Mouse (Mus musculus): ENCODE measurements at regions not wholly inside any gene's neighbourhood (a gene's known extent, or its start where the extent isn't known, plus 50 kb on each side); places are given as distances from the start of the nearest gene placed in this dataset.

DNA sequence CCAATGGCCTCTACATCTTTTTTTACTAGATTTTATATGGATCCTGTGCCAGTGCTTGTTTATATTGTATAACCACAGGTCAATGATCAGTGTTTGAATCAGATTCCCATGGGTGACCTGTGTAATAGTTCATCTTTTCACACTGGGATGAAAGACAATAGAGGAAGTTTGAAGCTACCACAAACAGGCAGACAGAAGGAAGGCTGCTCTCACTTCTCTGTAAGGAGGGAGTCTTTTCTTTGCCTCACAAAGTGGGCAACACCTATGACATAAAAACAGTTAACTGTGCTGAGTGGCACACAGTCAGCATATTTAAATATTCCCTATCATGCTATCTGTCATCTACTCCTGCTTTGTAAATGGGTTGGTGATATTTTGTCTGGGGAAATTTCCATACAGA, 450.9 kb upstream of the Adgrl2 start:
- Histone ChIP-seq H3K27me3 (ENCODE audit: insufficient read depth, low read length) (no peaks in the 10 kb centered on the region), H3K4me3 (ENCODE audit: low read depth, low read length) (no peak overlapping the region), H3K9me3 (replicated peaks) (peaks cover 15% of the 10 kb centered on the region), H3K4me1 (ENCODE audit: insufficient read depth, low read depth, low read length) (no peaks in the 10 kb centered on the region), H3K36me3 (replicated peaks) (no peaks in the 10 kb centered on the region)
- no peak for TF ChIP-seq CTCF (IDR thresholded peaks at IDR 0.05; ENCODE audit: low read depth, low read length)
- no peak for TF ChIP-seq POLR2AphosphoS5 (IDR thresholded peaks at IDR 0.05; ENCODE audit: insufficient replicate concordance, low read depth, low read length)
- TF ChIP-seq GATA1 (IDR thresholded peaks at IDR 0.05; ENCODE audit: borderline replicate concordance, low read length) = no peak
- TF ChIP-seq TAL1 (conservative IDR thresholded peaks at IDR 0.05; ENCODE audit: low read depth, low read length) = no peak
- no peak for TF ChIP-seq GATA2 (IDR thresholded peaks at IDR 0.05; ENCODE audit: borderline replicate concordance, low read depth, low read length)
- DNase-seq (ENCODE audit: low spot score) (no peak), ATAC-seq (ENCODE audit: extremely low read depth, insufficient number of reproducible peaks, low FRiP score, poor library complexity, severe bottlenecking) (no peak)

DNA sequence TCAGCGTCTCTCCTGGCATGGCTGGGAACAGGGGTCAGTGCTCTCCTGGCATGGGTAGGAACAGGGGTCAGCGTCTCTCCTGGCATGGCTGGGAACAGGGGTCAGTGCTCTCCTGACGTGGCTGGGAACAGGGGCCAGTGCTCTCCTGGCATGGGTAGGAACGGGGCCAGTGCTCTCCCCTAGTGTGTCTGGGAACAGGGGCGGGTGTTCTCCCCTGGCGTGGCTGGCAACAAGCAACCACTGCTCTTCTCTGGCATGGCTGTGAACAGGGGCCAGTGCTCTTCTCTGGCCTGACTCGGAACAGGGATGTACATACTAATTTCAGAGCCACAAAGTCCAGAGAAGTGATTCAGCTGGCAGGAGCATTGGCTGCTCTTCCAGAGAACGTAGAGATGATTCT, 447.4 kb upstream of the Adgrl2 start:
- no peaks in the 10 kb centered on the region for H3K36me3 ChIP-seq (replicated peaks)
- no peak; the same call in 1 of the 2 replicates for ATAC-seq (ENCODE audit: extremely low read depth, insufficient number of reproducible peaks, low FRiP score, poor library complexity, severe bottlenecking)
- no peaks in the 10 kb centered on the region for H3K27me3 ChIP-seq (ENCODE audit: insufficient read depth, low read length)
- DNase-seq (ENCODE audit: low spot score) = no peak
- H3K9me3 ChIP-seq (replicated peaks) = peaks cover 16% of the 10 kb centered on the region
- H3K4me1 ChIP-seq (ENCODE audit: insufficient read depth, low read depth, low read length) = no peaks in the 10 kb centered on the region
- H3K4me3 ChIP-seq (ENCODE audit: low read depth, low read length) = no peak overlapping the region
- TF ChIP-seq GATA1 (IDR thresholded peaks at IDR 0.05; ENCODE audit: borderline replicate concordance, low read length) (no peak), GATA2 (IDR thresholded peaks at IDR 0.05; ENCODE audit: borderline replicate concordance, low read depth, low read length) (no peak), CTCF (IDR thresholded peaks at IDR 0.05; ENCODE audit: low read depth, low read length) (no peak), TAL1 (conservative IDR thresholded peaks at IDR 0.05; ENCODE audit: low read depth, low read length) (no peak), POLR2AphosphoS5 (IDR thresholded peaks at IDR 0.05; ENCODE audit: insufficient replicate concordance, low read depth, low read length) (no peak)

DNA sequence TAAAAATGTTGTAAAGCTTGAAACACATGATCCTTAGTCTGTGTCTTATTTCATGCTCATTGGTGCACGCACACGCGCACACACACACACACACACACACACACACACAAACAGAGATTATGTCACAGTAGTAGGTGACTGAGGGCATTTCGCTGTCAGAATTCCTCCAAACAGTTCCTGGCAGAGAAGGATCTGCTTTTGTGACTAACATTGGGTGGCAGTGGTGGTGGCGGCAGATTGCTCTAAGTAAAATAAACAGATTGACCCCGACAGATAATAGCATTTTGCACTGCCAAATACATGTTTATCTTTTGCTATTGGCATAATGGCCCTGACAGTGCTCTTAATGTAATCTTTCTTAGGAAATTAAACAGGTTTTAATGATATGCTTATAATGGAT, 446.6 kb upstream of the Adgrl2 start:
- TF ChIP-seq GATA1 (IDR thresholded peaks at IDR 0.05; ENCODE audit: borderline replicate concordance, low read length) = no peak
- TF ChIP-seq POLR2AphosphoS5 (IDR thresholded peaks at IDR 0.05; ENCODE audit: insufficient replicate concordance, low read depth, low read length) = no peak
- TF ChIP-seq GATA2 (IDR thresholded peaks at IDR 0.05; ENCODE audit: borderline replicate concordance, low read depth, low read length) = no peak
- TF ChIP-seq CTCF (IDR thresholded peaks at IDR 0.05; ENCODE audit: low read depth, low read length) = no peak
- TF ChIP-seq TAL1 (conservative IDR thresholded peaks at IDR 0.05; ENCODE audit: low read depth, low read length) = no peak
- H3K27me3 ChIP-seq (ENCODE audit: insufficient read depth, low read length) = no peaks in the 10 kb centered on the region
- H3K9me3 ChIP-seq (replicated peaks) = peaks cover 16% of the 10 kb centered on the region
- DNase-seq (ENCODE audit: low spot score) = no peak
- H3K4me3 ChIP-seq (ENCODE audit: low read depth, low read length) = no peak overlapping the region
- no peaks in the 10 kb centered on the region for H3K4me1 ChIP-seq (ENCODE audit: insufficient read depth, low read depth, low read length)
- no peaks in the 10 kb centered on the region for H3K36me3 ChIP-seq (replicated peaks)
- ATAC-seq (ENCODE audit: extremely low read depth, insufficient number of reproducible peaks, low FRiP score, poor library complexity, severe bottlenecking) = no peak

DNA sequence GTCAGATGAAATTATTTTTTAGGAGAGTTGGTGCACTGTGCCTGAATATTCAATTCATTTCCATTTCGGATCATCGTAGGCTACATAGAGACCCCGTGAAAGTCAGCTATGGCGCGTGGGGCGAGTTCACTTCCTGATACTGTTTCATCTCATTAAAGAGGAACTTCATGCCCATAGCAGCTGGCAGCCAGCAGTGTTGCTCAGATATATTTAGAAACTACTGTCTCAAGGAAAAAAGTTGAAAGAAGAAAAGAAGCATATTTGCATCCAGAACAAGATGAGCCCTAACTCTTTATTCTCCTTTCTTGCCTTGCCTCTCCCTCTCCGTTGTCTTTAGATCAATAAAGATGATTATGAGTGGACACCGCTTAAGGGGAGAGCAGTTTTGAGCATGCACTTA, 446.1 kb upstream of the Adgrl2 start:
- H3K4me3 ChIP-seq (ENCODE audit: low read depth, low read length) = no peak overlapping the region
- ATAC-seq (ENCODE audit: extremely low read depth, insufficient number of reproducible peaks, low FRiP score, poor library complexity, severe bottlenecking) (no peak), DNase-seq (ENCODE audit: low spot score) (no peak)
- no peak for TF ChIP-seq GATA2 (IDR thresholded peaks at IDR 0.05; ENCODE audit: borderline replicate concordance, low read depth, low read length)
- TF ChIP-seq CTCF (IDR thresholded peaks at IDR 0.05; ENCODE audit: low read depth, low read length) = no peak
- TF ChIP-seq TAL1 (conservative IDR thresholded peaks at IDR 0.05; ENCODE audit: low read depth, low read length) = no peak
- no peak for TF ChIP-seq POLR2AphosphoS5 (IDR thresholded peaks at IDR 0.05; ENCODE audit: insufficient replicate concordance, low read depth, low read length)
- no peaks in the 10 kb centered on the region for H3K27me3 ChIP-seq (ENCODE audit: insufficient read depth, low read length)
- peaks cover 16% of the 10 kb centered on the region for H3K9me3 ChIP-seq (replicated peaks)
- H3K4me1 ChIP-seq (ENCODE audit: insufficient read depth, low read depth, low read length) = no peaks in the 10 kb centered on the region
- no peaks in the 10 kb centered on the region for H3K36me3 ChIP-seq (replicated peaks)

DNA sequence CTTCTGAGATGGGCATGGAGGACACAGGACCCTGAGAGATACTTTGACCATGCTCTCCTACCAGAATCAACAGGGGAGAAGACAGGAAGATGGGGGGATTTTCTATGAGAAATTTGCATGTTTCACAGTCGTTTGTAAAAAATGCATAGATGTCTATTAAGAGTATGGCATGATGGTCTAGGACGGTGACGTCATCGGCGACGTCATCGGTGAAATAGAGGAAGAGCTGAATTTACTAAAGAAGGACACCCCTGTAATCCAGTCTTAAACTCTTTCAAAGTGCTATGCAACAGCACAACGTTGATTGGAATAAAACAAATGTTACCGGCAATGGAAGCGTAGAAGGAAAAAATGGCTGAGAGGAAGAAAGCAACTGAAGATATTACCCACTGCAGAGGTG, 441.4 kb upstream of the Adgrl2 start:
- ATAC-seq (ENCODE audit: extremely low read depth, insufficient number of reproducible peaks, low FRiP score, poor library complexity, severe bottlenecking) (no peak), DNase-seq (ENCODE audit: low spot score) (no peak)
- H3K4me1 ChIP-seq (ENCODE audit: insufficient read depth, low read depth, low read length) = no peaks in the 10 kb centered on the region
- no peak overlapping the region for H3K4me3 ChIP-seq (ENCODE audit: low read depth, low read length)
- H3K27me3 ChIP-seq (ENCODE audit: insufficient read depth, low read length) = no peaks in the 10 kb centered on the region
- peaks cover 14% of the 10 kb centered on the region for H3K9me3 ChIP-seq (replicated peaks)
- TF ChIP-seq CTCF (IDR thresholded peaks at IDR 0.05; ENCODE audit: low read depth, low read length) = no peak
- TF ChIP-seq TAL1 (conservative IDR thresholded peaks at IDR 0.05; ENCODE audit: low read depth, low read length) = no peak
- TF ChIP-seq GATA2 (IDR thresholded peaks at IDR 0.05; ENCODE audit: borderline replicate concordance, low read depth, low read length) = no peak
- no peak for TF ChIP-seq POLR2AphosphoS5 (IDR thresholded peaks at IDR 0.05; ENCODE audit: insufficient replicate concordance, low read depth, low read length)
- TF ChIP-seq GATA1 (IDR thresholded peaks at IDR 0.05; ENCODE audit: borderline replicate concordance, low read length) = no peak
- no peaks in the 10 kb centered on the region for H3K36me3 ChIP-seq (replicated peaks)

DNA sequence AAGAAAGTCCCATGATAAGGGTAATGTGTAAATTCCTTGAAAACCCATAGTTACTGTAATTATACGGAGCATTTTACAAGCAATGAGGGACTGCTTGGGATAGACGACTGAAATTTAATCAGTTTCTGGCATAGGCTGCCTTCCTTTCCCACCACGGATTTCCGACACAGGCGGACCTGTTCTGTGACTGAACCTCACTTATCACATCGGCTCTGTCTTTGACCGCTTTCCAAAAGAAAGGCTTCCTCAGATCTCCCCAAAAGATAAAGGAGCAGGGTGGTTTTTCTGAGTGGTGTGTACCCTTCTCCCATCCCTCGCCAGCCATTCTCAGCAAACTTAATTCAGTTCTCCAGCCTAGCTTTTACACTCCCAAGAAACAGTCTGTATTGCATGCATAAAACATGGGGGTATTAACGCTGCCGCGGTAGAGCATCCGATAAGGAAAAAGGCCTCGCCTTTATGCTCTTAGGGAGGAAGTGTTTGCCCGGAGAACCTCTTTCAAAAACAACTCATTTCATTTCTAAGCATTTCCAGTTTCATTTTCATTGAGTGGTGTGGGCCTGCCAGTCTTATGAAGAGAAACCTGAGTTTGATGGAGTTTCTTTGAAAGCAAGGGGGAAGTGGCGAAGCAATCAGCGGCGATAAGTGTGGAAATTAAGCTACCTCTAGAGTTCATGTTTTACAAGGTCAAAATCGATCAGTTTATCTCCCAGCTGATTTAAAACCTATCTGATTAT, 435.8 kb upstream of the Adgrl2 start:
- no peak for ATAC-seq (ENCODE audit: extremely low read depth, insufficient number of reproducible peaks, low FRiP score, poor library complexity, severe bottlenecking)
- no peak for TF ChIP-seq TAL1 (conservative IDR thresholded peaks at IDR 0.05; ENCODE audit: low read depth, low read length)
- no peak for TF ChIP-seq GATA1 (IDR thresholded peaks at IDR 0.05; ENCODE audit: borderline replicate concordance, low read length)
- no peak for TF ChIP-seq CTCF (IDR thresholded peaks at IDR 0.05; ENCODE audit: low read depth, low read length)
- TF ChIP-seq POLR2AphosphoS5 (IDR thresholded peaks at IDR 0.05; ENCODE audit: insufficient replicate concordance, low read depth, low read length) = no peak
- TF ChIP-seq GATA2 (IDR thresholded peaks at IDR 0.05; ENCODE audit: borderline replicate concordance, low read depth, low read length) = no peak
- Histone ChIP-seq H3K4me1 (ENCODE audit: insufficient read depth, low read depth, low read length) (no peaks in the 10 kb centered on the region), H3K36me3 (replicated peaks) (no peaks in the 10 kb centered on the region), H3K27me3 (ENCODE audit: insufficient read depth, low read length) (no peaks in the 10 kb centered on the region), H3K9me3 (replicated peaks) (peaks cover 23% of the 10 kb centered on the region), H3K4me3 (ENCODE audit: low read depth, low read length) (no peak overlapping the region)
- no peak for DNase-seq (ENCODE audit: low spot score)
